Mouse (Mus musculus): ENCODE data around the gene Smim11. TPM values are rescaled to one million over a fixed set of nuclear protein-coding genes. Genes with fewer than 3 reads are reported as not detected.

Gene Smim11
- total and polyA plus RNA-seq, 2 experiments from 2014 or later = 10.4 to 56.0 TPM

DNA sequence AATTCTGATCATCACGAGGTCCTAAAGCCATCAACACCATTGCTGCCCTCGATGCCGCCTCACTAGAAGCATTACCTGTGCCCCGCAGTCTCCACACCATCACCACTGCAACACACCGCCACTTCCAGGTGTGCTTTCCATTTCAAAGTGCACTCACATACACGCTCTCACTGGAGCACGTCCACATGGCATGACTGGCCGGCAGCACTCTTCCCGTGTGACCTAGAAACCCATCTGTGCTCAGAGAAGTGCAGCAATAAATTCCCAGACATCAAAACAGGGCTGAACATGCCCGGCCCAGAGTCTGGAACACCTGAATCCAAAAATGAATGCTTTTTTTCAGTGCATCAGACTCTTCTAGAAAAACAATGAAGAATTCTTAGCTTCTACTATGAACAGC is 26.8 kb downstream of the Smim11 start:
- H3K4me1 ChIP-seq (ENCODE audit: insufficient read depth, low read length) = no peaks in the 10 kb centered on the region
- H3K4me3 ChIP-seq (ENCODE audit: low read length) = no peak overlapping the region
- no peak overlapping the region for H3K4me2 ChIP-seq (ENCODE audit: low read depth, low read length)
- no peak overlapping the region for H3K9ac ChIP-seq (replicated peaks; ENCODE audit: low read length)
- no peak for TF ChIP-seq CTCF (IDR thresholded peaks at IDR 0.05; ENCODE audit: low read depth)
- ATAC-seq (no peak), DNase-seq (ENCODE audit: low spot score) (no peak)
- no peak overlapping the region for H3K27ac ChIP-seq
- 88% methylated on average over 10 of the region's 10 CpGs for WGBS
- no peaks in the 10 kb centered on the region for H3K27me3 ChIP-seq (ENCODE audit: insufficient read depth, low read length)
- no peaks in the 10 kb centered on the region for H3K9me3 ChIP-seq (ENCODE audit: low read length)
- H3K36me3 ChIP-seq (ENCODE audit: insufficient read depth, low read length) = no peaks in the 10 kb centered on the region

GRCm38 (mm10) chr16:92330966-92331365 is 29.9 kb downstream of the Smim11 start:
- Histone ChIP-seq H3K27ac (no peak overlapping the region), H3K36me3 (ENCODE audit: insufficient read depth, low read length) (no peaks in the 10 kb centered on the region), H3K4me2 (ENCODE audit: low read depth, low read length) (no peak overlapping the region), H3K9me3 (ENCODE audit: low read length) (no peaks in the 10 kb centered on the region), H3K4me3 (ENCODE audit: low read length) (no peak overlapping the region), H3K9ac (replicated peaks; ENCODE audit: low read length) (no peak overlapping the region), H3K27me3 (ENCODE audit: insufficient read depth, low read length) (no peaks in the 10 kb centered on the region), H3K4me1 (ENCODE audit: insufficient read depth, low read length) (no peaks in the 10 kb centered on the region)
- ATAC-seq = no peak
- DNase-seq (ENCODE audit: low spot score) = no peak
- no peak for TF ChIP-seq CTCF (IDR thresholded peaks at IDR 0.05; ENCODE audit: low read depth)
- WGBS = 77% methylated on average over 5 of the region's 5 CpGs

DNA sequence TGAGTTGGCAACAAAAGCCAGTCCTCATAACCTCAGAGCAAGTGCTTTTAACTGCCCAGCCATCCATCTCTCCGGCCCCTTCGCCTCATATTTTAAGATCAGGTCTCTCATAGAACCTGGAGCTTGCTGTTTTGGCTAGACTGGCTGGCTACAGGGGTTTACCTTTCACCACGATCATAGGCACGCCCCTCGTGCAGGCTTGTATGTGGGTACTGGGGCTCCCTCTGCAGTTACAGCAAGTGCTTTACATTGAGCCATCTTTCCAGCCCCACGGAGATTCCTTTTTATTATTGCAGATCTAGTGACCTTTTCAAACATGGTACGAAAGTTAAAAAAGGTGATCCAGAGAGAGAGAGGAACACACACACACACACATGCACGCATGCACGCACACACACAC is 33.5 kb downstream of the Smim11 start:
- peak; percentile 43 for TF ChIP-seq CTCF (IDR thresholded peaks at IDR 0.05; ENCODE audit: low read depth)
- Histone ChIP-seq H3K4me3 (ENCODE audit: low read length) (no peak overlapping the region), H3K4me2 (ENCODE audit: low read depth, low read length) (no peak overlapping the region), H3K36me3 (ENCODE audit: insufficient read depth, low read length) (no peaks in the 10 kb centered on the region), H3K9ac (replicated peaks; ENCODE audit: low read length) (no peak overlapping the region), H3K4me1 (ENCODE audit: insufficient read depth, low read length) (no peaks in the 10 kb centered on the region), H3K27ac (no peak overlapping the region), H3K27me3 (ENCODE audit: insufficient read depth, low read length) (no peaks in the 10 kb centered on the region), H3K9me3 (ENCODE audit: low read length) (no peaks in the 10 kb centered on the region)
- WGBS = 59% methylated on average over 9 of the region's 9 CpGs
- ATAC-seq = no peak
- DNase-seq (ENCODE audit: low spot score) = peak; percentile 34

GRCm38 (mm10) chr16:92336280-92336679 is 35.2 kb downstream of the Smim11 start:
- DNase-seq (ENCODE audit: low spot score) = peak; percentile 91
- peak; percentile 60; the same call in 1 of the 2 replicates for ATAC-seq
- TF ChIP-seq CTCF (IDR thresholded peaks at IDR 0.05; ENCODE audit: low read depth) = peak; percentile 96
- H3K4me1 ChIP-seq (ENCODE audit: insufficient read depth, low read length) = no peaks in the 10 kb centered on the region
- H3K36me3 ChIP-seq (ENCODE audit: insufficient read depth, low read length) = no peaks in the 10 kb centered on the region
- WGBS = 6% methylated on average over 9 of the region's 9 CpGs
- H3K27me3 ChIP-seq (ENCODE audit: insufficient read depth, low read length) = no peaks in the 10 kb centered on the region
- no peak overlapping the region for H3K4me2 ChIP-seq (ENCODE audit: low read depth, low read length)
- H3K9me3 ChIP-seq (ENCODE audit: low read length) = no peaks in the 10 kb centered on the region
- H3K9ac ChIP-seq (replicated peaks; ENCODE audit: low read length) = no peak overlapping the region
- no peak overlapping the region for H3K27ac ChIP-seq
- no peak overlapping the region for H3K4me3 ChIP-seq (ENCODE audit: low read length)

- WGBS = 27% methylated on average over 27 of the region's 27 CpGs
- H3K27ac ChIP-seq = no peak overlapping the region
Observed at GRCm38 (mm10) chr16:92340612-92341511, 39.8 kb downstream of the Smim11 start.

GRCm38 (mm10) chr16:92345177-92345576 is 44.1 kb downstream of the Smim11 start:
- H3K9ac ChIP-seq (replicated peaks; ENCODE audit: low read length) = no peak overlapping the region
- TF ChIP-seq CTCF (IDR thresholded peaks at IDR 0.05; ENCODE audit: low read depth) = no peak
- no peaks in the 10 kb centered on the region for H3K27me3 ChIP-seq (ENCODE audit: insufficient read depth, low read length)
- H3K36me3 ChIP-seq (ENCODE audit: insufficient read depth, low read length) = no peaks in the 10 kb centered on the region
- WGBS = 62% methylated on average over 11 of the region's 11 CpGs
- H3K27ac ChIP-seq = no peak overlapping the region
- DNase-seq (ENCODE audit: low spot score) (no peak), ATAC-seq (no peak)
- no peaks in the 10 kb centered on the region; the same call in 1 of the 2 replicates for H3K4me1 ChIP-seq (ENCODE audit: insufficient read depth, low read length)
- no peaks in the 10 kb centered on the region for H3K9me3 ChIP-seq (ENCODE audit: low read length)
- H3K4me3 ChIP-seq (ENCODE audit: low read length) = no peak overlapping the region
- no peak overlapping the region for H3K4me2 ChIP-seq (ENCODE audit: low read depth, low read length)

More at GRCm38 (mm10) chr16:92340612-92341511, 39.8 kb downstream of the Smim11 start:
- Histone ChIP-seq H3K36me3 (ENCODE audit: insufficient read depth, low read length) (no peaks in the 10 kb centered on the region), H3K27me3 (ENCODE audit: insufficient read depth, low read length) (no peaks in the 10 kb centered on the region), H3K9ac (replicated peaks; ENCODE audit: low read length) (0 out of 2 replicates have a peak overlapping the region, but pooled peaks have one; percentile 1), H3K4me2 (ENCODE audit: low read depth, low read length) (peak overlapping the region; percentile 44), H3K4me3 (ENCODE audit: low read length) (peak overlapping the region; percentile 4; the same call in 1 of the 2 replicates), H3K9me3 (ENCODE audit: low read length) (no peaks in the 10 kb centered on the region), H3K4me1 (ENCODE audit: insufficient read depth, low read length) (no peaks in the 10 kb centered on the region)
- DNase-seq (ENCODE audit: low spot score) (peak; percentile 92), ATAC-seq (peak; percentile 80)
- TF ChIP-seq CTCF (IDR thresholded peaks at IDR 0.05; ENCODE audit: low read depth) = peak; percentile 87

Data from hindbrain, postnatal 0 days (tissue).